Mouse (Mus musculus) megakaryocyte progenitor cell, adult 5-6 weeks (primary cell): ENCODE measurements around the gene Paqr7. TPM values are rescaled to one million over a fixed set of nuclear protein-coding genes. Genes with fewer than 3 reads are reported as not detected.
A peak's percentile ranks its signal among the peaks of the same experiment; 100 is the strongest.

ENCODE experiments used
- ATAC-seq: replicated peaks from 2 replicates; pipeline ENCODE4 v1.8.0; 2016; ENCODE audit warnings: mild to moderate bottlenecking, moderate TSS enrichment, inconsistent platforms; ENCODE audit not compliant: poor library complexity
- total RNA-seq, 2 experiments: library from RNA; stranded (forward) in 1 of 2; stranded (reverse) in 1 of 2; fragments of 157-497, 149-512 nt in 1 of 2; fragments of 200-1000 nt in 1 of 2; gene quantifications; 2 replicates each; pipeline versions ENCODE4 v1.2.3 to v1.2.4; 2015 to 2017

Paqr7 gene
- 5.2 and 7.3 TPM in 2 replicates for total RNA-seq (2015)
- total RNA-seq (2017), result 11.1 and 13.5 TPM in 2 replicates

DNA sequence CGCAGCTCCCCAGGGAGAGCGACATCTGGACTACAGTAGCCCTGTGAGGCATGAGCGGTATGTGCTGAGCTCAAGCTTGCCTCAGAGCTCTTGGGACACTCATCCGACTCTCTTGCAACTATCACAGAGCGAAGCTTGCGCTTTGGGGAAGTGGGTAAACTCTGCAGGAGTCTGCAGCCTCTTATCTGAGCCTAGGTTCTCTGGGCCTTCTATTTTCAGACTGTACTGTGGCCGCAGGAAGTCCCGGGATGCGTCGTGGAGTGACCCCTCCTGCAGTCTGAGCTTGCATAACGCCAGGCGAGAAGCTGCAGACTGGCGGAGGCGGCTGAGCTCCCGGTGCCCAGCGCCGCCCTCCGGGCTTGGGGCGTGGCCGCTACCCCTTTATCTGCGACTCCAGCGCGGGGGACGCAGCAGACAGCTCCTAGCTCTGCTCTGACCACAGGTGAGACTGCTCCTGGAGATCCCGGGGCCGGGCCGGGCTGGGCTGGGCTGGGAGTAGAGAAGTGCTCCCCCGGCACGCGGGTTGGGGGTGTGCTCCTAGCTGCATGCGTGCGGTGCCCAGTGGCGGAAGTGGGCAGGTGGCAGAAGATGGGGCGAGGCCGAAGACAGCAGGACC, at the start of gene Paqr7:
Gene Paqr7, plus strand, starts transcription at position 103 of the 616 bp plus-strand sequence.
- ATAC-seq, result peak; percentile 66

DNA sequence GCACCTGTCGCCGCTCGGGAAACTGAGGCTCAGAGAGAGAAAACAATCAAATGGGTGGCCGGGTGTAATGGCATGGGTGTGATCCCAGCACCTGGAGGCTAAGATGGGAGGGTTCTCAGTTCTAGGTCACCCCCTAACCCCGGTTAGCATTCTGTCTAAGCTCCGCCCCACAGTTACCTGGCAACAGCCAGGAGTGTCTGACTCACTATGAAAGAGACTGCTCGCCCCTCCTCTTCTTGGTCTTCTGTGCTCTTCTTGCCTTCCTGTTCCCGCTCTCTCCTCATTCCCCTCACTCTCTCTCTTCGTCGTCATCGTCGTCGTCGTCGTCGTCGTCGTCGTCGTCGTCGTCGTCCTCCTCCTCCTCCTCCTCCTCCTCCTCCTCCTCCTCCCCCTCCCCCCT, 48.5 kb upstream of the Paqr7 start:
- no peak for ATAC-seq

DNA sequence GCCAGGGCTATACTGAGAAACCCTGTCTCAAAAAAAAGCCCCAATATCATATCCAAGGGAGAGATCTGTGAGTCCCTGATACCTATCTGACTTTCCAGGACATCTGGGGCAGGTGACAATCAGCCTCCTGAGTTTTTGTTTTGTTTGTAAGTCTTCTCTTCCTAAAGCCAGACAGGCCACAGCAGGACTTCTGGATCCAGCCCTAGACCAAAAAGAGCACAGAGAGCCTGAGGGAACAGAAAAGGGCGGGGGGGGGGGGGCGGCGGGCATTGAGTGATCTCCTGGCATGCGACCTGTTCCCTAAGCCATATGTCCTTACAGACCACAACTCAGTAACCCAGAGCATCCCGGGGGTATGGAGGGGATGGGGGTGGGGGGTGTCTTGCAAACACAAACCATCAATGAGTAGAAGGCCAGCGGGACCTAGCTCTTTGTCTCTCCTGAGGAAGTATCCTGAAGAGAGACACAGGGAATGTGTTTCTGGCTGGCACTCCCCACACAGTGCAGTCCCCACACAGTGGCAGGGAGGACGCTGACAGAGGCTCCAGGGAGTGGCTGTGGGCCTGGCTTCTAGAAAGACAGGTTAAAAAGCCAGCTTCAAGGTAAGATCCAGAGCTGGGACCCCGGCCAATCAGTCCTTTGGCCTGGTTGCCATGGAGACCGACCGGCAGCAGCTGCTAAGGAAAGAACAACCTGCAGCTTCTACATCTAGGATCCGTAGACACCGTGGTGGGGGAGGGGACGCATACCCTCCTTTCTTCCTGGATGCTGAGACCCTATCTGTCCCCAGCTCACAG, 46.7 kb upstream of the Paqr7 start:
- ATAC-seq, result no peak

DNA sequence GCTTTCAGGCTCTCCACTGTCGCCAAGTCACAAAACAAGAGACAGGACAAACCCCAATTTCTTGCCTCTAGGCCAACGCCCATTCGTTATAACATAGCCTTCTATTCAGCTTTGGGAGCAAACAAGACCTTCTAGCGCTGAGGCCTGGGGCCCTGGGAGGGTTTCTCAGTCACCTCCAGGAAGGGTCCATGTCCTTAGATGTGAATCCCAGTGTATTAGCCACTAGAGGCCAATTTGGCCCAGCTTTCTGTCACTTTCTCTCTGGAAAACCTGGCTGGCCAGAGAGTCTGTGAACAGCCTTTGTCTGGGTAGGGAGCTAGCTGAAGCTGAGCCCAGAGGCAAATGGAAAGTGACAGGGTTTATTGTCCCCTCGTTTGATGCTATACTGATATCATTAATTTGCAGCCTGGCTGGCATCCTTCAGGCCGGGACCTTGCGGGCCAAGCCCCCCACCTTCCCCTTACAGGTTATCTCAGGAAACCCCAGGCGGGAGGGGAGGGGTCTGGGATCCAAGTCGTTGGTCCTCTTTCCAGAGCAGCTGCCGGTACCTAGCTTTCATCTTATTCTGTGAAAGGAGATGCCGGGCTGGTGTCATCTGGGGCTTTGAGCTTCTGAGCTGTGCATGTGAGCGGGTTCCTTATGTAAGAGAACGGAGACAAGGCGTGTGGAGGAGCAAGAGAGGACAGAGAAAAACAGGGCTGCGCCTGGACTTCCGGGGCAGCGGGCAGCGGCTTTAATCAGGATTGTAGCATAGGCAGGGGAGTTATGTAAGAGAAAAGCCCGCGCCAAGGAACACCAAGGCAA, 45.9 kb upstream of the Paqr7 start:
- ATAC-seq, result 0 out of 2 replicates have a peak, but pooled peaks have one; percentile 23

DNA sequence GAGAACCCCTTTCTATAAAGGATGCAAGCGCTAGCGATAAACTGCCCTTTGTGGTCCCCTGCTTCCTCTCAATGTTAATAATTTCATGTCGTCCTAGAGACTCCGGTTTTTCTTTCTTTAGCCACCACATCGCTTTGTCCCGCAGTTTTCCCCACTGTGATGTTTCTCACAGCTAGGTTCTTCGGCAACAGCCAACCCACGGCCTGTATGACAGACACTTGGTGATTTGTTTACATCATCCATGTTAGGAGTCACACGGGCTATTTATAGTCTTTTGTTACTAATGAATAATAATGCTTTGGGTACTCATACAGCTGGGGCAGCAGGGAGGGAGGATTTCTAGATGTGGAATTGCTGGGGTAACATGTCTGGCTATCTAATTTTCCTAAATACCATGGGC, 45.0 kb upstream of the Paqr7 start:
- no peak for ATAC-seq

DNA sequence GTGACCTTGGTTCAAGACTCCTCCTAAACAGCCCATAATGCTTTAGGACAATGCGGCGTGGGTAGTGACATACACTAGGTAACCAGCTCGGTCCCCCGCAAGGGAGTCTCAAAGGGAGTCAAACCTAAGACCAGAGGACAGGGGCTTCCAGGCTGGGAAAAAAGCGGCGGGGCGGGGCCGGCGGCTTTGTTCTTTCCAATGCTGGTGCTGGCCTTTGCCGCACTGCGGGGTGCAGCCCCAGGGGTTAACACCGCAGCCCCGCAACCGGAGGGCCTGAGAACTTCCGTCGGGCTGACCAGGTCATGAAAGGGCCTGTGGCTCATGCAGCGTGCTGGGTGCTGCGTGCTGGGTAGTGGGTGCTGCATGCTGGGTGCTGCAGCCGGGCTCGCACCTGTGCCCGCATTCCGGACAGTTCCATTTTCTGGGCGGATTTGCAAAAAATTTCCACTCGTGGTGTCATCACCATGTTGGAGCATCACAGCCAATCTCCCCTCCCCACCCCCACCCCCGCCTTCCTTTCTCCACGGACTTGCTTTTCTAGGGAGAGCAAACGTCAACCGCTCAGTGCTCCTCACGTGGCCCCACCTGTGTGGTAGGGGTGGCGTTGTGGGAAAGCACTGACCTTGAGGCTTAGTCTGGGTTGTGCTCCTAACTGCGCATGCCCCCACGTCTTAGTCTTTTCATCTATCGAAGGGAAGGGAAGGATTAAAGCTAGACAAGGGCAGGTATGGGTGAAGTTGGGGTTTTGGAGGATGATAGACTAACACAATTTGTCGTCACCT, 42.7 kb upstream of the Paqr7 start:
- no peak for ATAC-seq

DNA sequence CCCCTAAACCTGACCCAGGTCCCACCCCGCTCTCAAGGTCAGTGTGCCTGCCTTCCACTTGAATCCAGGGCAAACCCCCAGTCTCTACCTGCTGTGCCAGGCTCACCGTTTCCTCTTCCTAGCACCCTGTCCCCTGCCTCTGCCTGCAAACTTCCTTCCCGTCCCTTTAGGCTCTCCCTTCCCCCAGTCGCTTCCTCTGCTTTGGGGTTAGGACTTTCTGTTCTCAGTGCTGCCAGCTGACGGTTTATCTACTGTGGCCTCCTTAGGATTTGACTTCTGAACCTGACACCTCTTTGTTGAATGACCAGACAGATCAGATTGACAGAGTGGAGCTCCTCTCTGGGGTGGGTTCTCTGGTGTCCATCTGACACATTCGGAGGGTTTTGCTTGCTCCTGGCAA, 41.2 kb upstream of the Paqr7 start:
- ATAC-seq, result peak; percentile 66

DNA sequence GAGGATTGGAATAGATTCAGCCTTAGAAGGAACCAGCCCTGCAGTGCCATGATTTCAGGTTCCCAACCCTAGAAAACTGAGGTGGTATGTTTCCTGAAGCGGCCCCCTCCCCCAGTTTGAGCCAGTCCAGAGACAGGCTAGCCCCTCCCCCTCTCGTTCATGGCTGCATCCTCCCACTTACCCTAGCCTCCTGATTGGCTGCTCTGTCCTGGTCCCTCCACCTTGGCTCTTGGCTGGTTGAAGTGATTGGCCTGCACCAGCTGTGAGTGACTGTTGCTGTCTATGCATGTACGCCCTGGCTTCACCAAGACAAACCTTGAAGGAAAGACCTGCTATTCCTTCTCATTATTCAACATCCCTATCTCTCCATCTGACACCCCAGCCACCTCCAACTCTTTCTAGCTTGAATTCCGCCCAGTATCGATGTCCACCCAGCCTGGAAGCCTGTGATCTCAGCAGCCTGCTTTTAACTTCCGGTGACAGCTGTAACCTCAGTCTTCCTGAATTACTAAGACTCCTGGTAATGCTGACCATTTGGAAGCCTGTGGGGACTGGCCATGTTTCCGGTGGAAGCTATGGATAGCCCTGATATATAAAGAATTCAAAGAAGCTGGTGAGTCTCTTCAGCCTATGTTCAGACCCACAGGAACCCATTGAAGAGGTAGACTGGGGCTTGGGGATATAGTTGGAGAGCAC, 39.2 kb upstream of the Paqr7 start:
- no peak for ATAC-seq

DNA sequence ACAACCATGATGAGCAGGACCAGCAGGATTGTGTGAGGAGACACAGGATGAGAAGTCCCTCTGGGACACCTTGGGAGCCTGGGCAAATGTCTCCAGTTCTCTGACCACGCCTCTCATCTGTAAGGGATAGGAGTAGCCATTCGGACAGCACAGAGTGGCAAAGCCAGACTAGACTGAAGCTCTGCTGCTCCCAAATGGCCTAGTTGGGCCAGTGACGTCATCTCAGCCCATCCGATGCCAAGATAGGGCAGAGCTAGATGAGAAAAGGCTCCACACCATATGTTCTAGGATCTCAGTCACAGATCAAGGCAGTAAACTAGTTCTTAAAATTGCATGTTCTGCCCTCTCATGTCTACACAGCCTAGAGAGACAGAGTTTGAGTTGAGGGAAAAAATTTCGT, 37.6 kb upstream of the Paqr7 start:
- no peak for ATAC-seq

DNA sequence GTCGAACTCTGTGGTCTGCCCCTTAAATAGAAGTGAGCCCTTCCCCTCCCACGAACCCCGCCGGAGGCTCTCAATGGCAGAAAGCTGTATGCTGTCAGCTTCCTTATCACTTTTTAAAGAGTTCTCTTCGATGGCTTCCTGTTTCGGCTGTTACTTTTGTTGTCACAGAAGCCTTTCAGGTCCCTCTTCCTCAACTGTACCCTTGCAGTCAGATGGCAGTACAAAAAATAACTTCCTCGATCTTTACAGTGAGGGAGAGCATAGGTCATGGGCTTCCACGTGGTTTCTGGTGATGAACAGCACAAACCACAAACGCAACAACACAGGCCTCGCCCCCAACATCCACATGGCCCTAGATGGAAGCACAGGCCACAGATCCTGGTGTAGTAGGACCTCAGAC, 36.2 kb upstream of the Paqr7 start:
- ATAC-seq, result peak; percentile 69

DNA sequence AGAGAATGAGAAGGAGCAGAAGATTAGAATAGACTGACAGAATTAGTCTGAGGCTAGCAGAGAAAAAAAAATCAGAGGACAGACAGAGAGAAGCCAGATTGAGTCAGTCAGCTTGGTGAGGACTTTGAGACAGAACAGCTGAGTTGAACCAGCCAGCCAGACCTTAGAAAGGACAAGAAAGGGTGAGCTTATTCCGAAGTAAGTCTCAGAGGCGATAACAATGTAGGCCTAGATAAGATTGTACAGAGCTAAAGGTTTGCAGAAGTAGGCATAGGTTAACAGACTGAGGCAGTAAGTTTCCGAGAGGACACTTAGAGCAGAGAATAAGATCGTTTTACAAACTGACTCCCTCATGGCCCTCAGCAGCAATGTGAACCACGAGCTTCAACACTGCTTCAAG, 35.2 kb upstream of the Paqr7 start:
- no peak for ATAC-seq

DNA sequence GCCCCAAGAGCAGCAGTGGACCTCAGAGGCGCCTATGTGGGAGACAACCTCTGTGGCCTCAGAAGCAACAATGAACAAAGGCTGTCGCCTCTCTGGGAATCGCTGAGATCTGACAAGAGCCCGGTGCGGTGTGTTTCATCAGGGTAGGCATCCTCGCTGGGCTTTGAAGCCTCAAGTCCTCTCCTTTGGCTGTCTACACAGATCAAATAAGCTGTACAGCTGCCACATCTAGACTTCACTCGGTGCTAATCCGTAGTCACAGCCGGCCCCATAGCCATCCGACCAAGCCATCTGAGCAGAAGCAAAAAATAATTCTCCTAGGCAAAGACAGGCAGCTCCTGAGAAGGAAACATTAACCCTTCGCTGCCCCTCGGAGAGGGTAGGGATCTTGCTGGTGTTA, 30.7 kb upstream of the Paqr7 start:
- no peak for ATAC-seq

DNA sequence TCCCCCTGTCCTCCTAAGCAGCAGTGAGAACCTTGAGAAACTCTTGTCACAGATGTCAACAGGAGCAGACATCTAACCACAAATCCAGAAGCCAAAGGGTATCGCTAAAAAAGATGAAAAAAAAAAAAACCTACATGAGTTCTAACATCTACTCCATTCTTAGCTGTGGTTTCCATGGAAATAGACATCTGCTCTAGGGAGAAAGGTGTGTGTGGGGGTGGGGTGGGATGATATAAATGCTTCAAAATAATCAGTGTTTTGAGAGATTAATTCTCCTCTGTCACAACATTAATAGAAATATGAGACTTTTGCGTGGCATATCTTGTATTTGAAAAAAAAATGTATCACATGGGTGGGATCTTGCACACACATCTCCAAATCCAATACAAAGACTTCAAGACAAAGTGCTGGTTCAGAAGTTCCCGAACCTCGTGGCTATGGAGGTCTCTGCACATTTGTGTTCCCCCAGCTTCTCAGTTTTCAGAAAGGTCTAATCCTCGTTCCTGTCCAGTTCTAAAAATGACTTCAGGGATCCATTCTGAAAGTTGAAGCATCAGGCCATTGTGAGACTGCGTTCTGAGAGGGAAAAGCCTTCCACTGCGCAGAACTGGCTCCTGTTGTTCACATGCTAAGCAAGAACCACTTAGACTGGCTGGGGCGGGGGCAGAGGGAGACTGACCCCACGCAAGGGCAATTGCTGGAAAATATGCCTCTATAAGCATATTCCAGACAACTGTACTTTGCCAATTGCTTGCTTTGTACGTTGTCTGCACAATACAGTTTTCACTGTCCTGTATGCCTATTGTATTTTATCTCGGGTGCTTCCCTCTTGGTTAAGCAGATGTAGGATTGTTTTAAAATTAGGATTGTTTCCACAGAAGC, 29.9 kb upstream of the Paqr7 start:
- no peak for ATAC-seq

DNA sequence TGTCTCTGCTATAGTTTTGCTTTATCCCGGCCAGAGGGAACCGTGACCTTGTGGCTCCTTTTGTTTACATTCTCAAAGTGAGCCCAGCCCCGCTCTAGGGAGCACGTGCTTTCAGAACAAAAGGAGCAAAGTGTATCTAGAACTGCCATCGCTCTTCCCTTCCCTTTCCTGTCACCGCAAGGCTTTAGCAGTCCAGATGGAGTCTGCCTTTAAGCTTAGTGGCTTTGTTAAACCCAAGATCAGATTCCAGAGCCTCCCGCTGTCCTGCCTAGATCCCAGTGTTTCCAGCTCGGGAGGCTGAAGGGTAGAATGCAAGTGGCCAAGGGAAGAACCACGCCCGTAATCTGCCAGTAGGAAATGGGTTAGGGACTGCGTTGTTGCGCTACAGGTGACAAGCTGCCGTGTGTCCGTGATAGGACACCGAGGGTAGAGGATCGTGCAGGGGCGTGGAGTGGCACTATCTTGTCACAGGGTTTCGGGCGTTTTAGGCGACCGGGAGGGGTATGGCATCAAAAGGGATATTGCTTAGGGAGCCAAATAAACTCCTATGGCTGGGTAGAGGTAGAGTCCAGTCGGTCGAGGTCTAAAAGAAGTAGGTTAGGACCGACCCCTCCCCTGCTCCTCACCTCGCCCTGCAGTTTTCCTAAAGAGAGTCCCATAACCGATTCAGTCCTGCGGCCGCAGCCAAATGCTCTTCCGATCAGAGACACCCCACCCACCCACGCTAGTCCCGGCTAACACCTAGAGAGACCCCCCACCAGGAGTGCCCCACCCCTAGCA, 28.9 kb upstream of the Paqr7 start:
- ATAC-seq, result peak; percentile 23

DNA sequence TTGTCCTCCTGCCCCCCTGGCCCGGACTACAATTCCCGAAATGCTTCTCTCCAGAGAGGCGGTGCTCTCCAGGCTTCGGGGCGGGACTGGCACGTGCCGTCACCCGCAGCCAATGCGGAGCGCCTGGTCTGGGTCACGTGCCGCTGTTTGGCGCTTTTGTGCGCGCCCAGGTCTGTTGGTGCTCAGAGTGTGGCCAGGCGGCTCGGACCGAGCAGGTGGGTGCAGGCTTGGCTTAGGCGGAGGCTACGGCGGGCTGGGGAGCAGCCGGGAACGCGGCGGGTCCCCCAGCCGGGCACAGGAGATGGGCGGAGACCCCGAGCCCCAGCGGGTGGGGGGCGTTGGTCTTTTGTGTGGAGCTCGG, 28.3 kb upstream of the Paqr7 start, which contains the start of gene Stmn1:
Gene Stmn1, plus strand, starts transcription at position 106 of the 361 bp plus-strand sequence.
- ATAC-seq, result peak; percentile 83

DNA sequence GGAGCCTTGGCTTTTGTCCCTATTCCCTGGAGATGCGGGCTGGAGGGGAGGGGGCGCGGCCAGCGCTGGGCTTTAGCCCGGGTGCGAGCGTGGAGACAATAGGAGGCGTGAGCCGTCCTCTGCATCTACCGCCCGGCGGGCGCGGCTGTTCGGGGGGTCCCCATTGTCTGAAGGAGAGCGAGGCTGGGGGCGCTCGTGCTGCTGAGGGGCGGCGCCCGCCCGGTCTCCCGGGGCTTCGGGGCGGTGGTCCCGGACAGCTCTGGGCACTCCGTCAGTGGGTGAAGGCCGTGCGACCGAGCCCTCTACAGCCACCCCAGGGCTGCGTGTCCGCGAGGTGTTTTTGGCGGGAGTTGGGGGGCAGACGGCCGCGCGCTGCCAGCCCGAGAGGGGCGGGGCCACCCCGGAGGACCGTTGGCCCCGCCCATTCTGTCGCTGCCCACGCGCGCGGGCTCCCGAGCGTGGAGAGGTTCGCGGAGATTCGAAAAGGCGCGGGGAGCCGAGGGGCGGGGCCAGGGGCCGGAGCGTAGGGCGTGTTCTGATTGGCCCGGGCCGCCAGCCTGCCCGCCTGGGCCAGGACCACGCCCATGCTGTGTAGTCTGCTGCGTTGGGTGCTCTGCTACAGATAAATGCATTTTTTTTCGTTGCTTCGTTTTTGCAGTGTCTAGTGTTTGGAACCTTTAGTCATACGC, 27.8 kb upstream of the Paqr7 start:
- peak; percentile 82 for ATAC-seq

DNA sequence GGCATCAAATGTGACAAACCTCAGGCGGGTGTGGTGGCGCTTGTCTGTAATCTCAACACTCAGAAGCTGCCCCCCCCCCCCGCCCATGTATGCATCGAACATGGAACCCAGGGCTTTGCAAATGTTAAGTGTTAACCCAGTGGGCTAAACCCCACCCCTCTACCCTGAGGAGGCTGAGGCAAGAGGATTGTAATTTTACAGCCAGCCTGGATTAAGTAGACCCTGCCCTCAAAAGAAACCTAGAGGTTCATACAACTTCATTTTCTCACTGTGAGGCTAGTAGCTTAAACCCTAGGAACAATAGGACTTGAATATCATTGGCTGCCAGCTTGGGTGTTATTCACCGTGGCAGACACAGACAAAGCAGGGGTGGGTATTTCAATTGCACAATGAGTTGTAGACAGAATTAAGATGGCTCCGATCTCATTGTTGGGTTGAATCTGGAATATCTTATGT, 27.1 kb upstream of the Paqr7 start:
- peak; percentile 2; the same call in 1 of the 2 replicates for ATAC-seq

DNA sequence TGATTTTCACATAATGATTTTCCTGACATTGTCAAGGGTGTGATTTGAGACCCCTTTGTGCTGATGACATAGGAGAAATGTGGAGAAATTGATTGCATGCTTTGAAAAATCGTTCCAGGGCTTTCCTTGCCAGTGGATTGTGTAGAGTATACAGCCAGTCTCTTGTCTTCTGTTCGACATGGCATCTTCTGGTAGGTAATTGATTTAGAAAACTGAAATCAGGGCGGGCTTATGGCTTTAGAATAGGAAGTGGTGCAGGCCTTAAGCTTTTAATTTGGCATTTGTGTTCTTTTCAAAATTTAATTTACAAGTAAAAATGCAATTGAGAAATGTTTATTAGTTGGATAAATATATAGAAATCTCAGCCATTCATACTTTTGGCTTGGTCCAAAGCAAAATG, 26.5 kb upstream of the Paqr7 start:
- no peak for ATAC-seq
